Mouse (Mus musculus) bone marrow macrophage, adult 2 months (primary cell): ENCODE measurements around the gene Tenm3.

Source experiments
- CTCF ChIP-seq: IDR thresholded peaks from 2 replicates; pipeline ENCODE4 v1.5.1; 2012; ENCODE audit warnings: low read depth, mild to moderate bottlenecking, low read length, moderate library complexity
- POLR2A ChIP-seq: IDR thresholded peaks from 2 replicates; pipeline ENCODE4 v1.6.1; 2012; ENCODE audit warnings: mild to moderate bottlenecking, low read depth, low read length, borderline replicate concordance

- no peak for TF ChIP-seq CTCF
- no peak for TF ChIP-seq POLR2A
Measured at GRCm38 (mm10) chr8:48177876-48178275, 665.9 kb downstream of the Tenm3 start.
